Mouse (Mus musculus) lung, adult 2 months (tissue): ENCODE data around the gene Ephb4. TPM values are rescaled to one million over a fixed set of nuclear protein-coding genes. Genes with fewer than 3 reads are reported as not detected.

Source experiments
- DNase-seq: peaks from one replicate; pipeline ENCODE4 v3.0.0; 2022
- H3K4me1 ChIP-seq: fragments of 200-500 bp; 2 replicates; pipeline ENCODE4 v1.6.1; 2011; ENCODE audit warnings: low read length; ENCODE audit not compliant: control insufficient read depth, insufficient read depth
- H3K4me3 ChIP-seq: fragments of 200-500 bp; replicated peaks from 2 replicates; pipeline ENCODE3; 2011; ENCODE audit warnings: low read depth, mild to moderate bottlenecking, control low read depth, low read length; ENCODE audit errors: extremely low read depth
- CTCF ChIP-seq: fragments of 200-500 bp; IDR thresholded peaks from 2 replicates; pipeline ENCODE4 v1.5.1; 2011; ENCODE audit warnings: mild to moderate bottlenecking, low read length, control low read depth; ENCODE audit not compliant: insufficient read depth
- POLR2A ChIP-seq: fragments of 200-500 bp; IDR thresholded peaks from 2 replicates; pipeline ENCODE4 v1.6.1; 2011; ENCODE audit warnings: low read depth, mild to moderate bottlenecking, control low read depth, low read length, borderline replicate concordance; ENCODE audit errors: extremely low read depth
- WGBS: fragments of 180-500 bp; shearing (Covaris S2); methylation state at CpG from one replicate; pipeline ENCODE4 v1.1.7; 2018; 5-methylcytosine and 5-hydroxymethylcytosine counted together
- polyA plus RNA-seq: library from polyadenylated mRNA; depleted of rRNA; stranded (reverse); fragments of >200 nt; gene quantifications from 2 replicates; pipeline ENCODE4 v1.2.3, GENCODE M21; 2012

Gene Ephb4
- polyA plus RNA-seq, 1 experiment, result 105 TPM

DNA sequence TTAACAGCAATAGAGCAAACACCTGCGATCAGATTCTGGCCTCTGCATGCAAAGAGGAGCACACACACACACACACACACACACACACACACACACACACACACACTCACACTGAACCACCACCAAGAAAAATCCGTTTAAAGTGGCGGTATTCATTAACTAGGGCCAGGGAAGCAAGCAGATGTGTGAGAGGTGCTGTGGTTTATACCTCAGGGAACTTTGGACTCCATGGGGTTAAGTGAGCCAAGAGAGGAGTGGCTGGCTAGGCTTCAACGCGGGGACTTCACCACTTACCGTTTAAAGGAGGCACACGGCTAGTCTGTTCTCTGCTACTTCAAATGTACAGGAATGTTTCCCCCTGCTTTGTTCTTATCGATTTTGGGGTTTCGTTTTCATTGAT is 4.1 kb upstream of the Ephb4 start:
- Histone ChIP-seq H3K4me1 (peaks cover 6% of the 10 kb centered on the region; the same call in 1 of the 2 replicates), H3K4me3 (no peak overlapping the region)
- TF ChIP-seq CTCF (no peak), POLR2A (no peak)
- peak; percentile 23 for DNase-seq
- WGBS, result 21% methylated on average over 9 of the region's 9 CpGs

DNA sequence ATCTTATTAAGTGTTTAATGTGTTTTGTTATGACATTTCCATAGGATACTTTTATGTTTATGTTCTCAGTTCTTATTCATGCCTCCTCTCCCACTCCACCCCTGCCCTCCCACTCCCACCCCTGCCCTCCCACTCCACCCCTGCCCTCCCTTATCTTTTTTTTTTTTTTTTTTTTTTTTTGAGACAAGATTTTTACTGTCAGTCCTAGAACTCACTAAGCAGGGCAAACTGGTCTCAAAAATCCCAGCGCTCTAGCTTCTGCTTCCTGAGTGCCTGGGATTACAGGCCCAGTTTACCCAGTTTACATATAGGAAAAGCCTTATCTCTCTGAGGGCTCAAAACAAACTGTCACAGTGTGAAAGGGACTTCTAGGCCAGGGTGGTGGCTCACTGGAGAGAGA is 3.5 kb upstream of the Ephb4 start:
- 64% methylated on average over 1 of the region's 1 CpGs for WGBS
- DNase-seq, result no peak
- TF ChIP-seq POLR2A, result no peak
- TF ChIP-seq CTCF, result no peak
- H3K4me1 ChIP-seq, result peaks cover 6% of the 10 kb centered on the region; the same call in 1 of the 2 replicates
- no peak overlapping the region for H3K4me3 ChIP-seq

DNA sequence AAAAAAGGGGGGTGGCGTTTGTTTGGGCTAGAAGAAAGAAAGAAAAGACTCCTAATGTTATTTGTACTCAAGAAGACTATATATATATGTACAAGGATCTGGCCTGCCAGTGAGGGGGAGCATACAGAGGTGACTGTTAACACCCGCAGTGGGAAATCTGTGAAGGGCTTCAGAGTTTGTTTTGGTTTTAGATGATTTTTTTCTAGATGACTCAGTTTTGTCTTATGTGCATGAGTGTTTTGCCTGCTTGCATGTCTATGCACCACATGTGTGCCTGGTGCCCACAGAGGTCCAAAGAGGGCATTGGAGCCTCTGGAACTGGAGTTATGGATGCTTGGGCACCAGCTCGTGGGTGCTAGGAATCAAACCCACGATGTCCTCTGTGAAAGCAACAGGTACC is 2.9 kb upstream of the Ephb4 start:
- no peak for DNase-seq
- no peak overlapping the region for H3K4me3 ChIP-seq
- no peak for TF ChIP-seq CTCF
- H3K4me1 ChIP-seq, result peaks cover 6% of the 10 kb centered on the region; the same call in 1 of the 2 replicates
- 80% methylated on average over 4 of the region's 4 CpGs for WGBS

DNA sequence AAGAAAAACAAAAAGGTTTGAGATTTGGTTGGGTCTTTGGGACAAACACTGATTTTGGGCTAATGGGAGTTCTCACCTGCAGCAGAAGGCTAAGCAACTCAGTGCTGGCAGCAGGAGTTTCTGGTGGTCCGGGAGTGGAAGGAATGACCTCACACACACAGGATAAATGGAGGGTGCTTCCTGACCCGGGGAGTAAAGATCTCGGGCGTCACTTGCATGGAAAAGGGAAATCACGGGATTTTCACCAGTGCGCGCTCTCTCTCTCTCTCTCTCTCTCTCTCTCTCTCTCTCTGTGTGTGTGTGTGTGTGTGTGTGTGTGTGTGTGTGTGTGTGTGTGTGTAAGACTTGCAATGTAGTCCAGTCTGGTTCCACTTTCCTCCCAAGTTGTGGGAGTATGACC is 2.1 kb upstream of the Ephb4 start:
- WGBS, result 21% methylated on average over 7 of the region's 7 CpGs
- Histone ChIP-seq H3K4me1 (peaks cover 11% of the 10 kb centered on the region), H3K4me3 (no peak overlapping the region)
- no peak for DNase-seq
- TF ChIP-seq CTCF (no peak), POLR2A (no peak)

DNA sequence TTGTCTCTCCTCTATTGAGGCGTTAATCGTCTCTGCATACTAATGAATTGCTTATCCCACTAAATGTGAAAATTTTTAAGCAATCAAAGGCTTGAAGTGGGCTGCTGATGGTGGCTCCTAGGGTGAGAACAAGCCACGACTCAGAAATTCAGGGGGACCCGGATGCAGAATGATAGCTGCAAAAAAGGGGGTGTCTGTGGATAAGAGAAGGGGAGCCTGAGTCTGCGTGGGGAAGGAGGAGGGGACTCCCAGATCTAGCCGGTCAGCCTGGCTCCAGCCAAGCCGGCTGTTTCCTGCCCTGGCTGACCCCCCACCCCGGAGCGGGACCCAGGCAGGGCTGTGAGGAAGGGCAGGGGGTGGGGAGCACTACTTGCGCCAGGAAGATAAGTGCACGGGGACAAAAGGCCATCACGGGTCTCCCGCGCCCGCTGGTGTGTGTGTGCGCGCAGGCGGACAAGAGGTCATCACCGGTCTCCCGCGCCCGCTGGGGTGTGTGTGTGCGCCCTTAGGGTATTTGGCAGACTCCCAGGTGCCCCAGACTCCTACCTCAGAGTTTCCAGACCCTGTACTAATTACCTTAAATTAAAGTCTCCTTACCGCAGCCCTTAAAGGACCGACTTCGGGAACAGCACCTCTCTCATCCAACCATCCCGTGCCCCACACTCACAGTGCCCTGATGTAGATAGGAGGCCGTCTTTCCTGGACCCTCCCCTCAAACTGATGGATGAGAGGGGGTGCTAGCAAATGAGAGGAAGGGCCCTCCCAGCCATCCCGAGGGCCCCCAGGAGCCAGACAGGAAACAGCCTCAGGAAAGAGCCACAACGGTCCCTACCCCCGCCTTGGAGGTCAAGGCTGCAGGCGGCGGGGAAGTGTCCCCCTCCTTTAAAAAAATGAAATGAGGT is 1.2 kb upstream of the Ephb4 start:
- no peak for TF ChIP-seq CTCF
- TF ChIP-seq POLR2A, result no peak; the same call in 1 of the 2 replicates
- H3K4me1 ChIP-seq, result peaks cover 14% of the 10 kb centered on the region
- peak; percentile 59 for DNase-seq
- peak overlapping the region; percentile 79 for H3K4me3 ChIP-seq
- 2% methylated on average over 33 of the region's 33 CpGs for WGBS

DNA sequence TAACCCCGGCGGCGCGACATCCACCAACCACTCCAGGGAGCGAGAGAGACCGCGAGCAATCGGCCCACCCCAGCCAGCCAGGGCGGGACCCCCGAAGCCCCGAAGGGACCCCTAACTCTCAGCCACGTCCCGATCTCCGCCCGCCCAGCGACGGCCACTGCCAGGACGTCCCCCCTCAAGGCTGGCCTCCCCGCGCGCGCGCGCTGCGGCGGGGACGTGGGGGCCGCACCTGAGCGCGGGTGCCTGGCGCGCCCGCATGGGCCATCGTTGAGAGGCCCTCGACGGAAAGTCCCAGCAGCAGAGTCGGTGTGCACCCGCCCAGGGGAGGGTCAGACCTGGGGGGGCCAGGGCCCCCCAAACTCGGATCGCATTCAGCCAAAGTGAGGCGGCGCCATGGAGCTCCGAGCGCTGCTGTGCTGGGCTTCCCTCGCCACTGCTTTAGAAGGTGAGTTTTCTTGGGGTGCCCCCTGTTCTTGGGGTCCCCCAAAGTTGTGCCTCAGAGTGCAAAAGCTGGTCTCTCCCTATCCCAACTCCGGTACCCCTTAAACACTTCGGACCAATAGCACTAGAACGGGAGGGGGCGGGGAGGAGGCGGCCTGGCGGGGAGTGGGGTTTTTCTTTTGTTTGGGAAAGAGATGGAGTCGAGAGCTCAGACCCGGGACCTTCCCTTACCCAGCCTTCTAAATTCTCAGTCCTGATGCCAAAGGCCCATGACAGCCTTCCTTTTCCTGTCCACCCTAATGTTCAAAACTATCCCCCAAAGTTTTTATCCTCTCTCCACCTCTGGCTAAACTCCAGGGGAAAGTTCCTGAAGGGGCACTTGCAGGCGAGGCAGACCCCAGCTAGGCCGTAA is 522 bp downstream of the Ephb4 start:
- Histone ChIP-seq H3K4me3 (peak overlapping the region; percentile 79), H3K4me1 (peaks cover 16% of the 10 kb centered on the region)
- DNase-seq, result no peak
- TF ChIP-seq CTCF (no peak), POLR2A (no peak)
- 1% methylated on average over 55 of the region's 55 CpGs for WGBS

DNA sequence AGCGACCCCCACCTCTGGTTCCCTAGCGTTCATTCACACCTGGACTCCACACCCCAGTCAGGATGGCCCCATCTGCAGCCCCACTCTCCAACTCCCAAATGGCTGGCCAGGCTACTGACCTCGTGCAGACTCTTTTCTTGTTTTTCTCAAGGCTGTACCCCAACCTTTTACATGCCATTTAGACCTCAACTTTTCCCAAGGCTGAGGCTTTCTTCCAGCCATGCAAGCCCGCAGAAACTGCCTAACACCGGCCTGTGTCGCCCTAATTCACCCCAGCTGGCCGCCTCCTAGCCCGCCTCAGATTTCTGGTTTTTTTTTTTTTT is 1.1 kb downstream of the Ephb4 start:
- no peak for TF ChIP-seq POLR2A
- no peak for TF ChIP-seq CTCF
- Histone ChIP-seq H3K4me3 (peak overlapping the region; percentile 79), H3K4me1 (peaks cover 17% of the 10 kb centered on the region)
- 8% methylated on average over 8 of the region's 8 CpGs for WGBS
- no peak for DNase-seq

DNA sequence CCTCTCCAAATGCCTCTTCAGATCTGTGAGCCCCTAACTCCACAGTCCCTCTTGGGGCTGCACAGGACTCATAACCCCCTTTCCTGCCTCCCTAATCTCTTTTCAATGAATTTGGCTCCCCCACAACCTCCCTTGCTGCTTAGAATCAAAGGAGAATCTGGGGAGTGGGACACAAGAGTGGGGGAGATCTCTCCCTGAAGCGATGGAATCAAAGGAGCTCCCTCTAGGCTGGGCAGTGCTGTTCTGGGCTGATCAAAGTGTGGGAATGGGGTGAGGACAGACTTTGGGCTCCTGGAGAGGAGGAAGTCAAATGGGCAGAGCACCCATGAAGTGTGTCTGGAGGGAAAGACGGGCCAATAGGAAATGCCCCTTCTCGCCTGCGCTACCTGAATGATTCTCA is 1.5 kb downstream of the Ephb4 start:
- WGBS, result 20% methylated on average over 4 of the region's 4 CpGs
- no peak for DNase-seq

DNA sequence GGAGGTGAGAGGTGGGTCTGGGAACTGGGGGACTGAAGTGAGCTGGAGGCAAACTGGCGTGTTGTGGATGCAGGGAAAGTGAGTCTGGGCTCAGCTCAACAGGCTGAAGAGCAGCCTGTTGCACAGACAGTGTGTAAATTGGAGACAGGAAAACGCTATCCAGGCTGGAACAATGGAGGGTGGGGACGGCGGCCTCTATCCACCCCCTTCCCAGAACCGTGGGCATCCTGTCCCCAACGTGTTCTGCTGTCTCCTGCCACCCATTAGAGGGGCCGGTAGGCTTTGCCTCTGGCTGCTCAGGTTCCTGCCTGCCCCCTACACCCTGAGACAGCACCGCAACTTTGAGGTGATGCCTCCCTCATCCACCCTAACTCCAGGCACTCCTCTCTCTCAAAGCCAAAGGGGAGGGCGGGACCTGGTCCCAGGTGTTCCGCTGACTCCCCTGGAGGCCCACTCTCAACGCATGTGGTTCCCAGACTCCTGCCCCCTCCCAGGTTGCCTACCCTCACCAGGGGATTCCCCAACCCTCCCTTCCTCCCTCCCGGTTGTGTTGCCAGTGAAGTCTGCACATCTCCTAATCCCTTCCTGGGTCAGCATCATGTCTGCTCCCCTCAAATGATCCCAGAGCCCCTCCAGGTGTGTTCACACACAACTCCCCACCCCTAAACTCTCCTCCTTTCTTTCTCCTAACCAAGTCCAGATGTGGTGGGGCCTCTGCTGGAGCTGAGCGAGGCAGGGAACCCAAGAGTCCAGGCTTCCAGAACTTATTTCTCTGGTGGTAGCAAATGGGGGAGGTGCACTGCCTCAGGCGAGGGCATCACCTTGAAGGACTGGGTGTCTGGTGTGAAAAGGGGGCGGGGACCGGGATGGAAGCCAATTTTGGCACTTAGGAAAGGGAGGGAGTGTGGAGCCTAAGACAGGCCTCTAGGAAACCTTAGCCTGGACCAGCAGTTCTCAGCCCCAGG is 2.4 kb downstream of the Ephb4 start:
- 26% methylated on average over 16 of the region's 16 CpGs for WGBS
- DNase-seq, result no peak
- TF ChIP-seq CTCF, result no peak
- TF ChIP-seq POLR2A, result peak; percentile 93; the same call in 1 of the 2 replicates
- peak overlapping the region; percentile 79 for H3K4me3 ChIP-seq
- H3K4me1 ChIP-seq, result peaks cover 16% of the 10 kb centered on the region

More for the DNA sequence above, 1.5 kb downstream of the Ephb4 start:
- peak overlapping the region; percentile 79 for H3K4me3 ChIP-seq
- H3K4me1 ChIP-seq, result peaks cover 16% of the 10 kb centered on the region
- TF ChIP-seq CTCF, result no peak
